Mouse (Mus musculus) C2C12 (cell line): ENCODE results near the gene Cdkn2b. TPM values are rescaled to one million over a fixed set of nuclear protein-coding genes. Genes with fewer than 3 reads are reported as not detected.

Source experiments
- H3K27me3 ChIP-seq: one replicate; pipeline ENCODE4 v1.6.1; 2011; ENCODE audit not compliant: control insufficient read depth, insufficient read depth, insufficient read length
- H3K36me3 ChIP-seq: one replicate; pipeline ENCODE4 v1.6.1; 2011; ENCODE audit not compliant: control insufficient read depth, insufficient read depth
- H3K4me3 ChIP-seq: one replicate; pipeline ENCODE4 v1.5.1; 2011; ENCODE audit warnings: mild to moderate bottlenecking, control low read depth; ENCODE audit not compliant: poor library complexity, insufficient read depth, severe bottlenecking
- H3K79me2 ChIP-seq: one replicate; pipeline ENCODE4 v1.6.1; 2011; ENCODE audit not compliant: control insufficient read depth, insufficient read depth
- H3K79me3 ChIP-seq: one replicate; pipeline ENCODE4 v1.6.1; 2011; ENCODE audit warnings: low read depth, control low read depth
- H3ac ChIP-seq: one replicate; pipeline ENCODE3; 2011; ENCODE audit warnings: low read depth; ENCODE audit not compliant: control insufficient read depth, insufficient read length
- CEBPB ChIP-seq: IDR thresholded peaks from one replicate; pipeline ENCODE4 v1.6.1; 2011; ENCODE audit warnings: low read depth, mild to moderate bottlenecking, control low read depth, moderate library complexity
- CTCF ChIP-seq: IDR thresholded peaks from one replicate; pipeline ENCODE4 v1.5.1; 2011; ENCODE audit not compliant: control insufficient read depth, insufficient read depth, insufficient read length
- FOSL1 ChIP-seq: IDR thresholded peaks from one replicate; pipeline ENCODE4 v1.8.0; 2011; ENCODE audit warnings: mild to moderate bottlenecking, low read length; ENCODE audit not compliant: poor library complexity, insufficient read depth, severe bottlenecking
- MAX ChIP-seq: IDR thresholded peaks from one replicate; pipeline ENCODE4 v1.6.1; 2011; ENCODE audit warnings: mild to moderate bottlenecking, control low read depth
- MYOD1 ChIP-seq: IDR thresholded peaks from one replicate; pipeline ENCODE4 v1.6.1; 2011; ENCODE audit warnings: low read depth; ENCODE audit not compliant: control insufficient read depth, insufficient read length
- MYOG ChIP-seq: IDR thresholded peaks from one replicate; pipeline ENCODE4 v1.6.1; 2011; ENCODE audit not compliant: control insufficient read depth, insufficient read length; ENCODE audit errors: extremely low read depth
- USF1 ChIP-seq: IDR thresholded peaks from one replicate; pipeline ENCODE4 v1.6.1; 2011; ENCODE audit warnings: low read depth, mild to moderate bottlenecking, control low read depth, moderate library complexity
- polyA plus RNA-seq: library from polyadenylated mRNA; unstranded; fragments of >200 nt; fragmentation: generic; extraction: Trizol; gene quantifications from one replicate; pipeline ENCODE4 v1.2.1, GENCODE M21; 2012; ENCODE audit warnings: missing spikeins

Gene Cdkn2b
- polyA plus RNA-seq, 1 experiment: not detected

GRCm38 (mm10) chr4:89295441-89296220, 15.2 kb downstream of the Cdkn2b start:
- Histone ChIP-seq H3ac (no peak overlapping the region), H3K27me3 (no peaks in the 10 kb centered on the region), H3K36me3 (no peaks in the 10 kb centered on the region), H3K79me3 (no peaks in the 10 kb centered on the region), H3K79me2 (no peaks in the 10 kb centered on the region), H3K4me3 (no peak overlapping the region)
- TF ChIP-seq FOSL1 (no peak), CTCF (no peak), MYOG (no peak), USF1 (no peak), MYOD1 (no peak), MAX (no peak), CEBPB (no peak)

GRCm38 (mm10) chr4:89294486-89295440, 16.1 kb downstream of the Cdkn2b start, which contains the start of gene Cdkn2a:
Cdkn2a (minus strand) TSS chr4:89294653.
- Histone ChIP-seq H3K4me3 (no peak within 1 kb of the TSS), H3K27me3 (no peaks in the 10 kb centered on the region), H3K79me3 (no peaks in the 10 kb centered on the region), H3K79me2 (no peaks in the 10 kb centered on the region), H3K36me3 (no peaks in the 10 kb centered on the region), H3ac (no peak within 1 kb of the TSS)
- TF ChIP-seq MYOG (no peak), CTCF (no peak), USF1 (no peak)

GRCm38 (mm10) chr4:89294091-89294485, 16.8 kb downstream of the Cdkn2b start:
- Histone ChIP-seq H3K79me3 (no peaks in the 10 kb centered on the region), H3ac (no peak overlapping the region), H3K4me3 (no peak overlapping the region), H3K36me3 (no peaks in the 10 kb centered on the region), H3K79me2 (no peaks in the 10 kb centered on the region), H3K27me3 (no peaks in the 10 kb centered on the region)
- no peak for TF ChIP-seq CEBPB
- no peak for TF ChIP-seq CTCF
- no peak for TF ChIP-seq MAX
- no peak for TF ChIP-seq MYOD1
- TF ChIP-seq USF1: no peak
- no peak for TF ChIP-seq FOSL1
- TF ChIP-seq MYOG: no peak

- TF ChIP-seq MYOD1: no peak
- TF ChIP-seq MYOG: no peak
- no peak for TF ChIP-seq CEBPB
- no peak for TF ChIP-seq FOSL1
- TF ChIP-seq USF1: no peak
- TF ChIP-seq CTCF: no peak
- TF ChIP-seq MAX: no peak
- Histone ChIP-seq H3K4me3 (no peak overlapping the region), H3K79me3 (no peaks in the 10 kb centered on the region), H3K27me3 (no peaks in the 10 kb centered on the region), H3ac (no peak overlapping the region), H3K36me3 (no peaks in the 10 kb centered on the region), H3K79me2 (no peaks in the 10 kb centered on the region)
Observed at GRCm38 (mm10) chr4:89293516-89293915, 17.3 kb downstream of the Cdkn2b start.

- H3K79me3 ChIP-seq: no peaks in the 10 kb centered on the region
- no peak overlapping the region for H3ac ChIP-seq
- H3K4me3 ChIP-seq: no peak overlapping the region
- H3K27me3 ChIP-seq: no peaks in the 10 kb centered on the region
- H3K36me3 ChIP-seq: no peaks in the 10 kb centered on the region
- TF ChIP-seq CEBPB (no peak), MYOG (no peak), MAX (no peak), MYOD1 (no peak), FOSL1 (no peak), CTCF (no peak)
- no peaks in the 10 kb centered on the region for H3K79me2 ChIP-seq
Observed at GRCm38 (mm10) chr4:89289028-89289427, 21.8 kb downstream of the Cdkn2b start.
